Mouse (Mus musculus) heart, postnatal 0 days (tissue): ENCODE results near the gene Ift172. TPM values are rescaled to one million over a fixed set of nuclear protein-coding genes. Genes with fewer than 3 reads are reported as not detected.
"Not testable (repeated sequence)": the region's sequence is repeated elsewhere in the genome, so short reads cannot be mapped to it uniquely, and the experiment has no call there.

ENCODE experiments used
- ATAC-seq: fragments of 200-750 bp; cut with Nextera tagmentation; 2 replicates; pipeline ENCODE4 v1.8.0; 2017; ENCODE audit warnings: low read depth, moderate number of reproducible peaks, moderate library complexity; ENCODE audit not compliant: insufficient read depth
- DNase-seq: peaks from one replicate; pipeline ENCODE4 v3.0.0-alpha.2; 2016; ENCODE audit warnings: low spot score
- H3K27ac ChIP-seq: fragments of 300-500 bp; sonication (generic); 2 replicates; pipeline ENCODE4 v1.5.1; 2014; ENCODE audit warnings: low read depth, mild to moderate bottlenecking
- H3K27me3 ChIP-seq: fragments of 300-500 bp; sonication (generic); 2 replicates; pipeline ENCODE4 v1.6.1; 2014; ENCODE audit warnings: low read length, mixed read lengths; ENCODE audit not compliant: control insufficient read depth, insufficient read depth
- H3K36me3 ChIP-seq: fragments of 300-500 bp; sonication (generic); replicated peaks from 2 replicates; pipeline ENCODE4 v1.6.1; 2014; ENCODE audit warnings: low read length, mixed read lengths; ENCODE audit not compliant: control insufficient read depth, insufficient read depth
- H3K4me1 ChIP-seq: fragments of 300-500 bp; sonication (generic); 2 replicates; pipeline ENCODE4 v1.6.1; 2014; ENCODE audit warnings: antibody characterized with exemption; ENCODE audit not compliant: control insufficient read depth, insufficient read depth
- H3K4me2 ChIP-seq: fragments of 300-500 bp; sonication (generic); 2 replicates; pipeline ENCODE4 v1.6.1; 2014; ENCODE audit warnings: low read depth, mild to moderate bottlenecking, low read length, moderate library complexity
- H3K4me3 ChIP-seq: fragments of 300-500 bp; sonication (generic); 2 replicates; pipeline ENCODE4 v1.5.1; 2014; ENCODE audit warnings: low read depth, low read length
- H3K9ac ChIP-seq: fragments of 300-500 bp; sonication (generic); replicated peaks from 2 replicates; pipeline ENCODE4 v1.6.1; 2014; ENCODE audit warnings: low read depth, low read length, mixed read lengths
- H3K9me3 ChIP-seq: fragments of 300-500 bp; sonication (generic); replicated peaks from 2 replicates; pipeline ENCODE4 v1.6.1; 2016; ENCODE audit warnings: low read length; ENCODE audit not compliant: control insufficient read depth
- CTCF ChIP-seq: IDR thresholded peaks from 2 replicates; pipeline ENCODE4 v1.5.1; 2016; ENCODE audit warnings: antibody characterized with exemption, control low read depth, low read depth
- EP300 ChIP-seq: IDR thresholded peaks from 2 replicates; pipeline ENCODE4 v1.6.1; 2016; ENCODE audit warnings: antibody characterized with exemption, low read depth
- WGBS: fragments of 180-500 bp; shearing (Covaris S2); extraction: QIAGEN DNeasy Blood & Tissue Kit; methylation state at CpG from one replicate; pipeline ENCODE4 v1.1.7; 2014; 5-methylcytosine and 5-hydroxymethylcytosine counted together
- polyA plus RNA-seq: library from polyadenylated mRNA; unstranded; fragments of >200 nt; fragmentation: Nextera tagmentation; extraction: Ambion mirVana; gene quantifications from 2 replicates; pipeline ENCODE4 v1.2.1, GENCODE M21; 2015
- total RNA-seq: library from RNA; depleted of rRNA; stranded (reverse); fragments of >200 nt; gene quantifications from 2 replicates; pipeline ENCODE4 v1.2.3, GENCODE M21; 2014; ENCODE audit warnings: low replicate concordance; rRNA removed

Ift172 gene
- total and polyA plus RNA-seq, 2 experiments from 2014 or later, result 14.6 to 30.3 TPM

- Histone ChIP-seq H3K9me3 (no peaks in the 10 kb centered on the region), H3K9ac (peak overlapping the region; percentile 81), H3K4me3 (peak overlapping the region; percentile 96), H3K4me1 (no peaks in the 10 kb centered on the region), H3K4me2 (peak overlapping the region; percentile 94), H3K27ac (peak overlapping the region; percentile 93), H3K27me3 (no peaks in the 10 kb centered on the region), H3K36me3 (no peaks in the 10 kb centered on the region)
- ATAC-seq (no peak), DNase-seq (no peak)
- 2% methylated on average over 11 of the region's 11 CpGs for WGBS
- TF ChIP-seq CTCF, result no peak
Observed at GRCm38 (mm10) chr5:31219474-31219873, 71.4 kb downstream of the Ift172 start.

GRCm38 (mm10) chr5:31219070-31219469 lies 71.8 kb downstream of the Ift172 start:
- DNase-seq, result peak; percentile 53
- Histone ChIP-seq H3K9me3 (no peaks in the 10 kb centered on the region), H3K36me3 (no peaks in the 10 kb centered on the region), H3K4me3 (peak overlapping the region; percentile 96), H3K27me3 (no peaks in the 10 kb centered on the region), H3K27ac (0 out of 2 replicates have a peak overlapping the region, but pooled peaks have one; percentile 1), H3K9ac (no peak overlapping the region), H3K4me2 (peak overlapping the region; percentile 94), H3K4me1 (no peaks in the 10 kb centered on the region)
- no peak for ATAC-seq
- TF ChIP-seq CTCF, result peak; percentile 36
- no peak for TF ChIP-seq EP300
- 6% methylated on average over 2 of the region's 2 CpGs for WGBS

GRCm38 (mm10) chr5:31218294-31218693 lies 72.6 kb downstream of the Ift172 start:
- DNase-seq, result no peak
- no peak overlapping the region for H3K4me3 ChIP-seq
- no peaks in the 10 kb centered on the region for H3K9me3 ChIP-seq
- H3K4me1 ChIP-seq, result no peaks in the 10 kb centered on the region
- H3K36me3 ChIP-seq, result no peaks in the 10 kb centered on the region
- no peak for ATAC-seq
- H3K9ac ChIP-seq, result no peak overlapping the region
- H3K27ac ChIP-seq, result no peak overlapping the region
- H3K27me3 ChIP-seq, result no peaks in the 10 kb centered on the region
- H3K4me2 ChIP-seq, result no peak overlapping the region
- WGBS, result 47% methylated on average over 7 of the region's 7 CpGs
- TF ChIP-seq CTCF (no peak), EP300 (no peak)

- not testable (repeated sequence) for H3K9me3 ChIP-seq, H3K4me1 ChIP-seq, H3K4me3 ChIP-seq, H3K36me3 ChIP-seq, H3K9ac ChIP-seq, ATAC-seq, H3K27me3 ChIP-seq, H3K27ac ChIP-seq, DNase-seq, H3K4me2 ChIP-seq
- 88% methylated on average over 6 of the region's 6 CpGs for WGBS
Observed at GRCm38 (mm10) chr5:31216554-31216953, 74.4 kb downstream of the Ift172 start.

GRCm38 (mm10) chr5:31204421-31204820 lies 86.5 kb downstream of the Ift172 start:
- H3K4me1 ChIP-seq, result peaks cover 9% of the 10 kb centered on the region
- 0 out of 2 replicates have a peak, but pooled peaks cover 4% of the 10 kb centered on the region for H3K9me3 ChIP-seq
- TF ChIP-seq CTCF (no peak), EP300 (no peak)
- no peaks in the 10 kb centered on the region for H3K27me3 ChIP-seq
- H3K4me2 ChIP-seq, result no peak overlapping the region
- 91% methylated on average over 6 of the region's 6 CpGs for WGBS
- no peak overlapping the region for H3K4me3 ChIP-seq
- ATAC-seq (no peak), DNase-seq (no peak)
- H3K27ac ChIP-seq, result no peak overlapping the region
- no peak overlapping the region for H3K9ac ChIP-seq
- H3K36me3 ChIP-seq, result peaks cover 66% of the 10 kb centered on the region

- Histone ChIP-seq H3K27ac (no peak overlapping the region), H3K4me3 (no peak overlapping the region), H3K4me1 (peaks cover 9% of the 10 kb centered on the region), H3K4me2 (no peak overlapping the region), H3K27me3 (no peaks in the 10 kb centered on the region), H3K36me3 (peaks cover 72% of the 10 kb centered on the region), H3K9me3 (0 out of 2 replicates have a peak, but pooled peaks cover 4% of the 10 kb centered on the region), H3K9ac (no peak overlapping the region)
- no peak for TF ChIP-seq CTCF
- TF ChIP-seq EP300, result no peak
- DNase-seq (no peak), ATAC-seq (no peak)
- 82% methylated on average over 2 of the region's 2 CpGs for WGBS
Observed at GRCm38 (mm10) chr5:31203866-31204265, 87.0 kb downstream of the Ift172 start.

Other genes starting within 250 kb of the Ift172 start
- 141 and 177 TPM in 2 replicates for gene Atraid, start 242.8 kb downstream of the Ift172 start, total RNA-seq
- gene Atraid, start 242.8 kb downstream of the Ift172 start, polyA plus RNA-seq, result 166 and 176 TPM in 2 replicates
- gene Slc5a6, start 242.2 kb downstream of the Ift172 start, total RNA-seq, result 7.1 and 7.7 TPM in 2 replicates
- gene Slc5a6, start 242.2 kb downstream of the Ift172 start, polyA plus RNA-seq, result 5.2 and 5.5 TPM in 2 replicates
- gene Cad, start 236.3 kb downstream of the Ift172 start, total RNA-seq, result 24.6 and 74.6 TPM in 2 replicates
- 5.4 and 5.7 TPM in 2 replicates for gene Cad, start 236.3 kb downstream of the Ift172 start, polyA plus RNA-seq
- gene Dnajc5g, start 184.8 kb downstream of the Ift172 start, total RNA-seq, result not detected in 2 replicates
- not detected in 2 replicates for gene Dnajc5g, start 184.8 kb downstream of the Ift172 start, polyA plus RNA-seq
- gene Slc30a3, start 182.9 kb downstream of the Ift172 start, total RNA-seq, result not detected in 2 replicates
- gene Slc30a3, start 182.9 kb downstream of the Ift172 start, polyA plus RNA-seq, result 0.08 and 0.18 TPM in 2 replicates
- 4.2 and 8.8 TPM in 2 replicates for gene Trim54, start 174.4 kb downstream of the Ift172 start, total RNA-seq
- gene Trim54, start 174.4 kb downstream of the Ift172 start, polyA plus RNA-seq, result 16.4 and 16.5 TPM in 2 replicates
- gene Ucn, start 152.3 kb downstream of the Ift172 start, total RNA-seq, result not detected in 2 replicates
- gene Ucn, start 152.3 kb downstream of the Ift172 start, polyA plus RNA-seq, result not detected in 2 replicates
- 157 and 202 TPM in 2 replicates for gene Mpv17, start 136.9 kb downstream of the Ift172 start, total RNA-seq
- gene Mpv17, start 136.9 kb downstream of the Ift172 start, polyA plus RNA-seq, result 80.1 and 83.0 TPM in 2 replicates
- 6.6 and 9.9 TPM in 2 replicates for gene Gm29609, start 111.2 kb downstream of the Ift172 start, total RNA-seq
- gene Gm29609, start 111.2 kb downstream of the Ift172 start, polyA plus RNA-seq, result 0.80 and 1.1 TPM in 2 replicates
- 15.7 and 42.7 TPM in 2 replicates for gene Gtf3c2, start 111.0 kb downstream of the Ift172 start, total RNA-seq
- gene Gtf3c2, start 111.0 kb downstream of the Ift172 start, polyA plus RNA-seq, result 18.3 and 20.5 TPM in 2 replicates
- gene Snx17, start 97.9 kb downstream of the Ift172 start, total RNA-seq, result 120 and 139 TPM in 2 replicates
- gene Snx17, start 97.9 kb downstream of the Ift172 start, polyA plus RNA-seq, result 97.9 and 112 TPM in 2 replicates
- 27.1 and 36.7 TPM in 2 replicates for gene Eif2b4, start 97.7 kb downstream of the Ift172 start, total RNA-seq
- gene Eif2b4, start 97.7 kb downstream of the Ift172 start, polyA plus RNA-seq, result 60.2 and 60.7 TPM in 2 replicates
- 2.9 and 30.7 TPM in 2 replicates for gene Zfp513, start 88.8 kb downstream of the Ift172 start, total RNA-seq
- 2.9 and 3.4 TPM in 2 replicates for gene Zfp513, start 88.8 kb downstream of the Ift172 start, polyA plus RNA-seq
- gene Ppm1g, start 70.4 kb downstream of the Ift172 start, total RNA-seq, result 48.7 and 51.7 TPM in 2 replicates
- 61.0 and 68.0 TPM in 2 replicates for gene Ppm1g, start 70.4 kb downstream of the Ift172 start, polyA plus RNA-seq
- gene Nrbp1, start 50.3 kb downstream of the Ift172 start, total RNA-seq, result 120 and 124 TPM in 2 replicates
- gene Nrbp1, start 50.3 kb downstream of the Ift172 start, polyA plus RNA-seq, result 100 and 104 TPM in 2 replicates
- not detected in 2 replicates for gene Gm9970, start 49.9 kb downstream of the Ift172 start, total RNA-seq
- 0.70 and 1.1 TPM in 2 replicates for gene Gm9970, start 49.9 kb downstream of the Ift172 start, polyA plus RNA-seq
- gene Krtcap3, start 39.4 kb downstream of the Ift172 start, total RNA-seq, result 2.0 and 2.6 TPM in 2 replicates
- gene Krtcap3, start 39.4 kb downstream of the Ift172 start, polyA plus RNA-seq, result 1.7 and 2.7 TPM in 2 replicates
- gene Fndc4, start 5.0 kb upstream of the Ift172 start, total RNA-seq, result 21.2 and 27.4 TPM in 2 replicates
- 5.4 and 6.2 TPM in 2 replicates for gene Fndc4, start 5.0 kb upstream of the Ift172 start, polyA plus RNA-seq
- gene Gckr, start 6.3 kb upstream of the Ift172 start, total RNA-seq, result 0.12 TPM in 1 of 2 replicates, not detected in the other
- 0.04 TPM in 1 of 2 replicates, not detected in the other for gene Gckr, start 6.3 kb upstream of the Ift172 start, polyA plus RNA-seq
- gene Zfp512, start 161.3 kb upstream of the Ift172 start, total RNA-seq, result 19.4 and 19.8 TPM in 2 replicates
- 21.4 and 22.1 TPM in 2 replicates for gene Zfp512, start 161.3 kb upstream of the Ift172 start, polyA plus RNA-seq
- gene 4930548H24Rik, start 194.6 kb upstream of the Ift172 start, total RNA-seq, result 0.04 TPM in 1 of 2 replicates, not detected in the other
- gene 4930548H24Rik, start 194.6 kb upstream of the Ift172 start, polyA plus RNA-seq, result not detected in 2 replicates
- gene Gpn1, start 203.6 kb upstream of the Ift172 start, total RNA-seq, result 14.4 and 31.3 TPM in 2 replicates
- 27.6 and 29.1 TPM in 2 replicates for gene Gpn1, start 203.6 kb upstream of the Ift172 start, polyA plus RNA-seq
- gene Slc4a1ap, start 235.9 kb upstream of the Ift172 start, total RNA-seq, result 7.6 and 19.9 TPM in 2 replicates
- 14.3 and 14.4 TPM in 2 replicates for gene Slc4a1ap, start 235.9 kb upstream of the Ift172 start, polyA plus RNA-seq
- gene Supt7l, start 236.7 kb upstream of the Ift172 start, total RNA-seq, result 21.9 and 23.7 TPM in 2 replicates
- gene Supt7l, start 236.7 kb upstream of the Ift172 start, polyA plus RNA-seq, result 12.1 and 13.5 TPM in 2 replicates